Mouse (Mus musculus): ENCODE results near the gene Mta1. TPM values are rescaled to one million over a fixed set of nuclear protein-coding genes. Genes with fewer than 3 reads are reported as not detected.

The Mta1 gene
- polyA plus RNA-seq, 1 experiment = 163 TPM

- 93% methylated on average over 18 of the region's 18 CpGs for WGBS
- H3K4me1 ChIP-seq (replicated peaks; ENCODE audit: control insufficient read depth, insufficient read depth, low read length) = peaks cover 17% of the 10 kb centered on the region
- no peak overlapping the region for H3K27ac ChIP-seq (ENCODE audit: control insufficient read depth, insufficient read depth, low read length)
- H3K27me3 ChIP-seq (ENCODE audit: control insufficient read depth, insufficient read depth, low read length) = no peaks in the 10 kb centered on the region; the same call in 1 of the 2 replicates
- no peak for DNase-seq
- no peak for TF ChIP-seq CTCF (IDR thresholded peaks at IDR 0.05; ENCODE audit: borderline replicate concordance, control insufficient read depth, extremely low read depth, insufficient read depth, low read length, poor library complexity)
- no peak for TF ChIP-seq POLR2A (IDR thresholded peaks at IDR 0.05; ENCODE audit: control insufficient read depth, extremely low read depth, insufficient read depth, low read length, poor library complexity)
- H3K4me3 ChIP-seq (ENCODE audit: control insufficient read depth, insufficient read depth, low read length) = no peak overlapping the region
- H3K36me3 ChIP-seq (ENCODE audit: control insufficient read depth, insufficient read depth, low read length) = peaks cover 25% of the 10 kb centered on the region
Observed at GRCm38 (mm10) chr12:113137260-113138213, 39.5 kb downstream of the Mta1 start.

- Histone ChIP-seq H3K4me3 (ENCODE audit: control insufficient read depth, insufficient read depth, low read length) (no peak overlapping the region), H3K36me3 (ENCODE audit: control insufficient read depth, insufficient read depth, low read length) (peaks cover 22% of the 10 kb centered on the region), H3K4me1 (replicated peaks; ENCODE audit: control insufficient read depth, insufficient read depth, low read length) (peaks cover 17% of the 10 kb centered on the region), H3K27ac (ENCODE audit: control insufficient read depth, insufficient read depth, low read length) (no peak overlapping the region), H3K27me3 (ENCODE audit: control insufficient read depth, insufficient read depth, low read length) (no peaks in the 10 kb centered on the region; the same call in 1 of the 2 replicates)
- no peak for DNase-seq
- 93% methylated on average over 6 of the region's 6 CpGs for WGBS
- TF ChIP-seq POLR2A (IDR thresholded peaks at IDR 0.05; ENCODE audit: control insufficient read depth, extremely low read depth, insufficient read depth, low read length, poor library complexity) (no peak), CTCF (IDR thresholded peaks at IDR 0.05; ENCODE audit: borderline replicate concordance, control insufficient read depth, extremely low read depth, insufficient read depth, low read length, poor library complexity) (no peak)
Observed at GRCm38 (mm10) chr12:113138291-113138690, 40.2 kb downstream of the Mta1 start.

- Histone ChIP-seq H3K27ac (ENCODE audit: control insufficient read depth, insufficient read depth, low read length) (no peak overlapping the region), H3K36me3 (ENCODE audit: control insufficient read depth, insufficient read depth, low read length) (peaks cover 14% of the 10 kb centered on the region; the same call in 1 of the 2 replicates), H3K27me3 (ENCODE audit: control insufficient read depth, insufficient read depth, low read length) (no peaks in the 10 kb centered on the region; the same call in 1 of the 2 replicates), H3K4me3 (ENCODE audit: control insufficient read depth, insufficient read depth, low read length) (no peak overlapping the region), H3K4me1 (replicated peaks; ENCODE audit: control insufficient read depth, insufficient read depth, low read length) (peaks cover 17% of the 10 kb centered on the region)
- TF ChIP-seq CTCF (IDR thresholded peaks at IDR 0.05; ENCODE audit: borderline replicate concordance, control insufficient read depth, extremely low read depth, insufficient read depth, low read length, poor library complexity) (no peak), POLR2A (IDR thresholded peaks at IDR 0.05; ENCODE audit: control insufficient read depth, extremely low read depth, insufficient read depth, low read length, poor library complexity) (no peak)
- DNase-seq = no peak
- WGBS = 73% methylated on average over 11 of the region's 11 CpGs
Observed at GRCm38 (mm10) chr12:113138901-113139864, 41.1 kb downstream of the Mta1 start.

GRCm38 (mm10) chr12:113139908-113140615 lies 42.0 kb downstream of the Mta1 start, which contains the start of gene Crip2:
Crip2 (plus strand) TSS chr12:113140236.
- peak; percentile 90 for DNase-seq
- 1% methylated on average over 68 of the region's 68 CpGs for WGBS
- TF ChIP-seq CTCF (IDR thresholded peaks at IDR 0.05; ENCODE audit: borderline replicate concordance, control insufficient read depth, extremely low read depth, insufficient read depth, low read length, poor library complexity) (peak; percentile 85; the same call in 1 of the 2 replicates), POLR2A (IDR thresholded peaks at IDR 0.05; ENCODE audit: control insufficient read depth, extremely low read depth, insufficient read depth, low read length, poor library complexity) (peak; percentile 61; the same call in 1 of the 2 replicates)
- Histone ChIP-seq H3K27ac (ENCODE audit: control insufficient read depth, insufficient read depth, low read length) (no peak within 1 kb of the TSS), H3K4me1 (replicated peaks; ENCODE audit: control insufficient read depth, insufficient read depth, low read length) (peaks cover 17% of the 10 kb centered on the region), H3K4me3 (ENCODE audit: control insufficient read depth, insufficient read depth, low read length) (peak within 1 kb of the TSS; percentile 76), H3K36me3 (ENCODE audit: control insufficient read depth, insufficient read depth, low read length) (peaks cover 14% of the 10 kb centered on the region; the same call in 1 of the 2 replicates), H3K27me3 (ENCODE audit: control insufficient read depth, insufficient read depth, low read length) (no peaks in the 10 kb centered on the region; the same call in 1 of the 2 replicates)

- Histone ChIP-seq H3K27me3 (ENCODE audit: control insufficient read depth, insufficient read depth, low read length) (no peaks in the 10 kb centered on the region; the same call in 1 of the 2 replicates), H3K4me1 (replicated peaks; ENCODE audit: control insufficient read depth, insufficient read depth, low read length) (peaks cover 17% of the 10 kb centered on the region)
Observed at GRCm38 (mm10) chr12:113140616-113141411, 42.7 kb downstream of the Mta1 start.

More at GRCm38 (mm10) chr12:113140616-113141411, 42.7 kb downstream of the Mta1 start:
- TF ChIP-seq POLR2A (IDR thresholded peaks at IDR 0.05; ENCODE audit: control insufficient read depth, extremely low read depth, insufficient read depth, low read length, poor library complexity) = no peak
- Histone ChIP-seq H3K36me3 (ENCODE audit: control insufficient read depth, insufficient read depth, low read length) (peaks cover 12% of the 10 kb centered on the region; the same call in 1 of the 2 replicates), H3K4me3 (ENCODE audit: control insufficient read depth, insufficient read depth, low read length) (peak overlapping the region; percentile 76), H3K27ac (ENCODE audit: control insufficient read depth, insufficient read depth, low read length) (no peak overlapping the region)
- 7% methylated on average over 49 of the region's 49 CpGs for WGBS
- no peak for DNase-seq
